Mouse (Mus musculus): ENCODE measurements at regions not wholly inside any gene's neighbourhood (a gene's known extent, or its start where the extent isn't known, plus 50 kb on each side); places are given as distances from the start of the nearest gene placed in this dataset.

DNA sequence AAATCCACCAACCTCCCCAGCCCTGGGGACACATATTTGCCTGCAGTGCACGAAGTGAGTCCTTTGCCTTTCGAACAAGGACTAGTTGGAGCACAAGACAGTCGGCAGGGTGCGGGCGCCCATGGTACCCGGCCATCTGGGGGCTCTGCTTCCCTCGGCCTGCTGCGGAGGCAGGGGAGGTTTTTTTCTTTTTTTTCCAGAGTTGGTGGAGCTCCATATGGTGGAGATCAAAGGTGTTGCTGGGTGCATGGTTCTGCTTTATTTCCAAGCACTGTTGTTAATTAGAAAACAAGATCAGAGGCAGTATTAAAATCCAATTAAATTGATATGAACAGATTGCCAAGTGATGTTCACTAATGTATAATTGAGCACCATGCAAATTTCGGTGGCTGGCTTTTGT lies 225.4 kb downstream of the Bcl11b start:
- H3K9ac ChIP-seq, result no peak overlapping the region
- peak; percentile 45; the same call in 1 of the 2 replicates for ATAC-seq
- no peak overlapping the region; the same call in 1 of the 2 replicates for H3K27ac ChIP-seq
- no peak overlapping the region for H3K4me2 ChIP-seq
- no peak overlapping the region for H3K4me3 ChIP-seq
- 0 out of 2 replicates have a peak, but pooled peaks cover 6% of the 10 kb centered on the region for H3K4me1 ChIP-seq
- H3K27me3 ChIP-seq, result no peaks in the 10 kb centered on the region
- 68% methylated on average over 9 of the region's 9 CpGs for WGBS
- no peaks in the 10 kb centered on the region; the same call in 1 of the 2 replicates for H3K9me3 ChIP-seq (replicated peaks)
- no peaks in the 10 kb centered on the region for H3K36me3 ChIP-seq (ENCODE audit: poor library complexity, severe bottlenecking)

DNA sequence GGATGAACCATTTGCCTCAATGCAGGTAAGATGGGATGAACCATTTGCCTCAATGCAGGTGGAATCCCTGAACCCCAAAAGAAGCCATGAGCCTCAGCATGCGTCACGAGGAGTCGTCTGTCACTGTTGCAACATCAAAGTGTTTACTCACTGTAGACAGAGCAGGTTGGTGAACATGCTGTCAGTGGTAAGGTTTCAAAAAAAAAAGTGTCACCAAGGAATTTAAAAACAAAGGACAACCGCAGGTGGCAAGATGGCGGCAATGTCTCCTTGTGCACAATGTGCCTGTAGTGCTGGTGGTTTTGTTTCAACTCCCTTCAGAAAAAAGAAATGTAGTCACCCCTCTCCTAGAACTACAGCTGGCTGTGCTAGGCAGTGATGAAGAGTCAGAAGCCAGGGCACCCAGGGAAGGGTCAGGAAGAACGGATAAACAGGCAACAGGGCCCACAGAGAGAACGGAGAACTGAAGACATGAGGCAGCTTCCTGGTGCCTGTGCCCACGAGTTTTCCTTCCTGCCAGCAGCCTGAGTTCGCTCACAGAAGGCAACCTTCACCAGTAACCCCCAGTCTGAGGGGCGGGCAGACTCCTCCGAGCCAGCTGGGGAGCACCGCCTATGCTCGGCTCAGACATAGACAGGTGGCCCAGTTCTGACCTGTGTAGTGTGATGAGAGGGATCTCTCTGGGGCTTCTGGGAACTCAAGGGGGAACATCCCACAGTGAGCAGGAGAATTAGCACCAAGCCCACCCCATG lies 223.9 kb downstream of the Bcl11b start:
- Histone ChIP-seq H3K27ac (no peak overlapping the region), H3K4me2 (no peak overlapping the region), H3K4me3 (no peak overlapping the region), H3K36me3 (ENCODE audit: poor library complexity, severe bottlenecking) (no peaks in the 10 kb centered on the region), H3K9me3 (replicated peaks) (no peaks in the 10 kb centered on the region; the same call in 1 of the 2 replicates), H3K9ac (no peak overlapping the region), H3K4me1 (0 out of 2 replicates have a peak, but pooled peaks cover 6% of the 10 kb centered on the region), H3K27me3 (no peaks in the 10 kb centered on the region)
- no peak for ATAC-seq
- WGBS, result 85% methylated on average over 13 of the region's 13 CpGs

DNA sequence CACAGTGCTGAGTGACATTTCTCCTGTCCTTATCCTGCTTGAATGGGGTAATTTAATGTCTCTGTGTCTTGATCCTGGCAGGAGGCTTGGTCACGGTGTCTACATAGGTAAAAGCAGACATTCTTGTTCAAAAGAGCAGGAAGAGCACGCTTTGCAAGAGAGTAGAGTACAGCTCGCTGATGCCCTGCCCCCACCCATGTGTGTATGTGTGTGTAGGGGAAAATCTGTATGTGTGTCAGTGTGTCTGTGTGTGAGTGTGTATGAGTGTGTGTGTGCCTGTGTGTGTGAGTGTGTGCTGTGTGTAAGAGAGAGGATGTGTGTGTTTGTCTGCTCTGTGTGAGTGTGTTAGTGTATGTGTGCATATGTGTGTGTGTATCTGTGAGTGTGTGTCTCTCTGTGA lies 221.3 kb downstream of the Bcl11b start:
- ATAC-seq, result no peak

DNA sequence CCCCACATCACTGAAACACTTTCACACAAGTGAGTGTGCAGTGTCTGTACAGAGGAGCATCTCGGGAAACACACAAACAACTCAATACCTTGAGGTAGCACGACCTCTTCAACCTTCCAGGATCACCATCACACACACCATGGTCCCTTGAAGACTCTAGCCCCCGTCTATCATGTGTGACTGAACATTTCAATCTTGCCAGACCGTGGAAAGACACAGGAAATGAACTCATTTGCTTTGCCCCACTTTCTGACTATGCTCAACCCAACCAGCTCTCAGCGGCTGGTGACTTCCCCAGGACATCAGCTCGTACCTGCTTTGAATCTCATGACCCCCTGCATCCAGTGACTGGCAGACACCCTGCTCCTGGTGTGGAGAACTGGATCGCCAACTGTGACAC lies 219.6 kb downstream of the Bcl11b start:
- H3K4me3 ChIP-seq, result no peak overlapping the region
- WGBS, result 82% methylated on average over 7 of the region's 7 CpGs
- no peak overlapping the region for H3K9ac ChIP-seq
- H3K27me3 ChIP-seq, result no peaks in the 10 kb centered on the region
- no peaks in the 10 kb centered on the region for H3K36me3 ChIP-seq (ENCODE audit: poor library complexity, severe bottlenecking)
- H3K4me1 ChIP-seq, result no peaks in the 10 kb centered on the region
- no peaks in the 10 kb centered on the region for H3K9me3 ChIP-seq (replicated peaks)
- no peak overlapping the region for H3K4me2 ChIP-seq
- no peak overlapping the region for H3K27ac ChIP-seq
- ATAC-seq, result no peak

More for the DNA sequence above, 221.3 kb downstream of the Bcl11b start:
- H3K9ac ChIP-seq, result no peak overlapping the region
- H3K9me3 ChIP-seq (replicated peaks), result no peaks in the 10 kb centered on the region
- H3K4me3 ChIP-seq, result no peak overlapping the region
- no peak overlapping the region for H3K27ac ChIP-seq
- no peak overlapping the region for H3K4me2 ChIP-seq
- H3K27me3 ChIP-seq, result no peaks in the 10 kb centered on the region
- H3K4me1 ChIP-seq, result 0 out of 2 replicates have a peak, but pooled peaks cover 6% of the 10 kb centered on the region
- H3K36me3 ChIP-seq (ENCODE audit: poor library complexity, severe bottlenecking), result no peaks in the 10 kb centered on the region
- 66% methylated on average over 3 of the region's 3 CpGs for WGBS

DNA sequence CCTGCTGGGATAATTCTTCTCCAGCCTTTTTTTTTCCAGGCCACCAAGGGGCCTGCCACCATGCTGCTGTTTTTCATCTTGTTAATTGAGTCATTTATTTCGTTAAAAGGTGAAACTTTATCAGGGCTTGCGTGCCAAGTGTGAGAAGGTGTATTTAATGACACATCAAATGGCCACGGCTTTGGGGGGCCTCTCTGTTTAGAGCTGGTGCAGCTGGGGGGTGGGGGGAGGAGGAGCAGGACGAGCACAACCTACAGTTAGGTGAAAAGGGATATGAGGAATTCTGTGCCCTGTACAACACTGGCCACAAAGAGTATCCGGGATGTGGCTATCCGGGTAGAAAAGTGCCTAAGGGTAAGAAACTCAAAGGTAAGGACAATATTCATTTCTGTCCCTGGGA lies 213.6 kb downstream of the Bcl11b start:
- no peak overlapping the region for H3K9ac ChIP-seq
- no peak overlapping the region for H3K4me2 ChIP-seq
- no peak for ATAC-seq
- H3K36me3 ChIP-seq (ENCODE audit: poor library complexity, severe bottlenecking), result no peaks in the 10 kb centered on the region
- peaks cover 6% of the 10 kb centered on the region; the same call in 1 of the 2 replicates for H3K27me3 ChIP-seq
- no peaks in the 10 kb centered on the region for H3K9me3 ChIP-seq (replicated peaks)
- WGBS, result 31% methylated on average over 6 of the region's 6 CpGs
- no peak overlapping the region for H3K27ac ChIP-seq
- no peak overlapping the region for H3K4me3 ChIP-seq
- 0 out of 2 replicates have a peak, but pooled peaks cover 5% of the 10 kb centered on the region for H3K4me1 ChIP-seq

DNA sequence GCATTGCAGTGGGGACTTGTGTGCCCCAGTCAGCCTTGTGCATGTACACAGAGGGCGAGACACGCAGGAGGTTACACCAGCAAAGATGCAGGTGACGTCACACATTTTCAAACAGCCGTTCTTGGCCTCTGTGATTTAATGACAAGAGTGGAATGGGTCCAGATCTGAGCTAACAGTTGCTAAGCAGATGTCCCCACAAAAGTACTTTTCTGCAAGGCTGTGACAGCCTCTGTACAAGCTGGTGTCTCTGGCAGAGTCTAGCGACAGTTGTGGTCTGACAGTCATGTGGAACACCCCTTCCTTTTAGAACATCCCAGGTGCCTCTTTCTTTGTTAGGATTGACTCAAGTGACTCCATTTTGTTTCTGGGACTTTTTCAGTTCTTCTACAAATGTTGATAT lies 203.1 kb downstream of the Bcl11b start:
- Histone ChIP-seq H3K9me3 (replicated peaks) (no peaks in the 10 kb centered on the region), H3K9ac (no peak overlapping the region), H3K36me3 (ENCODE audit: poor library complexity, severe bottlenecking) (no peaks in the 10 kb centered on the region), H3K4me1 (0 out of 2 replicates have a peak, but pooled peaks cover 7% of the 10 kb centered on the region), H3K27ac (no peak overlapping the region), H3K4me2 (no peak overlapping the region), H3K4me3 (no peak overlapping the region), H3K27me3 (no peaks in the 10 kb centered on the region)
- WGBS, result 83% methylated on average over 5 of the region's 5 CpGs
- no peak for ATAC-seq

DNA sequence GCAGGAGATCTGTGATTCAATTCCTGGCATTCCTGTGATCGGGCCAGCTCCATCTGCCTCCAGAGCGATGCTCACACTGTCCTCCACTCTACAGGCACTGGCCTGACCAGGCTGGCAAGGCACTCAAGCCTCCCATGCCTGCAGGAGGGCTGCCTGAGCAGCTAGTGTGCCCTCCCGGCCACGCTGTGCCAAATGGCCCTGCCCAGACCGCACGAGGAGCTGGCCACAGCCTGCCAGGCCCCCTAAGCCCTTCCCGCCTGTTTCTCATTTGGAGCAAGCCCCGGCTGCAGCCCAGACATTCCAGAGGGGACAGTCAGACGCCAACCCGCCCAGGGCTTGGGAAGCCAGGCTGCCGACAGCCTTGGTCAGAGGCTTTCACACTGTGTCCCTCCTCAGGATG lies 195.8 kb downstream of the Bcl11b start:
- 33% methylated on average over 11 of the region's 11 CpGs for WGBS
- H3K27me3 ChIP-seq, result 0 out of 2 replicates have a peak, but pooled peaks cover 6% of the 10 kb centered on the region
- no peak for ATAC-seq
- peak overlapping the region; percentile 40; the same call in 1 of the 2 replicates for H3K27ac ChIP-seq
- peaks cover 24% of the 10 kb centered on the region for H3K4me1 ChIP-seq
- H3K9me3 ChIP-seq (replicated peaks), result no peaks in the 10 kb centered on the region
- no peak overlapping the region for H3K4me2 ChIP-seq
- H3K4me3 ChIP-seq, result no peak overlapping the region
- no peaks in the 10 kb centered on the region for H3K36me3 ChIP-seq (ENCODE audit: poor library complexity, severe bottlenecking)
- H3K9ac ChIP-seq, result no peak overlapping the region

DNA sequence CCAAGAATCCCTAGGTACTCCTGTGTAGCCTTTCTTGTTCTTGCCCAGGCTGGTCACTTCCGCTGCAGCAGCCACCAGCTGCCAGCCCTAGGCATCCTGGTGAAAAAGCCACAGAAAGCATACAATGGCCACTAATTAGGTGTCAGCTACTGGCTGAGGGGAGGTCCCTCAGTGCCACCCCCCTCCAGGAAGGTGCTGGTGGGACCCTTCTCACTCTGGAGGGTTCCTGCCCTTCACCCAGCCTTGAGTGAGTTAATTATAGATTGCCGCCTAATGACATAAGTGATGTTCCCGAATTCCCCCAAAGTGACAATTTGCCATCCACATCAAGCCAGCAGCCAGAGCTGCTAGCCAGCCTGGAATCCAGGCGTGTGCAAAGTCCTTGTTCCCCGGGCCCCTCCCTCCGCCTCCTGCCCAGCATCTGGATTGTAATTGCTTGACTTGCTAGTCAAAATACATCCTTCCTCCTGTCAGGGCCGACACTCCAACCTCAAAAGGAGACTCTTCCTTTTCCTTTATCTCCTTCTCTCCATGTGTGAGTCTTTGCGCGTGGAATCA lies 195.2 kb downstream of the Bcl11b start:
- peak; percentile 57; the same call in 1 of the 2 replicates for ATAC-seq
- Histone ChIP-seq H3K27me3 (0 out of 2 replicates have a peak, but pooled peaks cover 6% of the 10 kb centered on the region), H3K36me3 (ENCODE audit: poor library complexity, severe bottlenecking) (no peaks in the 10 kb centered on the region), H3K4me3 (no peak overlapping the region), H3K27ac (no peak overlapping the region), H3K4me2 (no peak overlapping the region), H3K9me3 (replicated peaks) (no peaks in the 10 kb centered on the region), H3K4me1 (peaks cover 28% of the 10 kb centered on the region), H3K9ac (no peak overlapping the region)
- whole genome bisulfite sequencing, result 34% methylated on average over 9 of the region's 9 CpGs

DNA sequence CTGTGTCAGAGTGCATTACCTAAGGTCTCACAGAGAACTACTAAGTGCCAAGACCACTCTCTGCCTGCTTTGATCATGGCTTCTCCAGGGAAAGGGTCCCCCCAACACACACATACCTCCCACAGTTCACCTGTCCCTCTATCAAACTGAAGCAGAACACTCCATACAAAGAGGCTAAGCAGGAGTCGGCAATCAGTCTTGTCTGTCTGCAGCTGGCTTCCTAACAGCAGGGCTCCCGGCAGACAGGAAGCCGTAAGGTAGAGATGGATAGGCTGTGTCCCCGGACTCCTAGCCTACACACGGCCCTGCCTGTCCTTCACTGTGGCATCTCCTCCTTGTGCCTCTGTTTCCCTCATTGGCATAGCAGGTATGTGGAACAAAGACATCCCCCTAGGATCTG lies 192.2 kb downstream of the Bcl11b start:
- no peak for ATAC-seq
- H3K4me3 ChIP-seq, result no peak overlapping the region
- peaks cover 28% of the 10 kb centered on the region for H3K4me1 ChIP-seq
- H3K36me3 ChIP-seq (ENCODE audit: poor library complexity, severe bottlenecking), result no peaks in the 10 kb centered on the region
- 0 out of 2 replicates have a peak, but pooled peaks cover 6% of the 10 kb centered on the region for H3K27me3 ChIP-seq
- H3K4me2 ChIP-seq, result no peak overlapping the region
- no peak overlapping the region for H3K9ac ChIP-seq
- no peak overlapping the region for H3K27ac ChIP-seq
- 75% methylated on average over 5 of the region's 5 CpGs for WGBS
- no peaks in the 10 kb centered on the region for H3K9me3 ChIP-seq (replicated peaks)

DNA sequence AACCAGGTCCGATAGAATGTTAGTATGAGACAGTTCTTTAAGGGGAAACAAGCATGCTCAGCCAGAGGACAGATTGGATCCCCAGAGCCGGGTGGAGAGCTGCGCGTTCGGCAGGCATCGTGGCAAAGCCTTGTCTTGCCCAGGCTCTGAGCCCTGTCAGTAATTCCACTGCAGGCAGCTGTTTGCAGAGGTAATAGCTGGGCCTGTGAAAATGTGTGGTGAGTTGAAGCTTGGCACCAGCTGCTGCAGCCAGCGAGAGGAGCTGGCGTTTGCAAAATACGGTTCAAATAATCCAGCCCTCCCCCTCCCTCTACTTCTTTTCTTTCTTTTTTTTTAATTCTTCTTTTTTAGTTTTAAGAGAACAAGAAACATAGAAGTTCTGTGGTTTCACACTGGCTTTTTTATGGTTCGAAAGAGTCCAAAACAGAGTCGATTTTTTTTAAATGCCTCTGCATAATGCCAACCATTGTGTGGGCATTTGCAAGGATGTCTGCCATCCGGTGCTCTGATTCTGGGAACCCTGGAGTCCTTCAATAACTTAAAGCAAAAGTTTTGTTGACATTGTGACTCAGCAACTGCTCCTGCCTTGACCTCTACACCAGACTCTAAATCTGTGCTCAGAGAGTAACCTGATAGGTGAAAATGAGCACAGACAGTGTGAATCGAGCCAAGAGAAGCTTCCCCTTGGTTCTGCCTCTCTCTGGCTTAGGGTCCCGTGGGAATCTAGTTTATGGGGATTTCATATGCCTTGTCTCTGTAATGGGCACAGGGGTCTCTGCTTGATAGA lies 190.7 kb downstream of the Bcl11b start:
- no peaks in the 10 kb centered on the region for H3K36me3 ChIP-seq (ENCODE audit: poor library complexity, severe bottlenecking)
- no peaks in the 10 kb centered on the region for H3K9me3 ChIP-seq (replicated peaks)
- 0 out of 2 replicates have a peak, but pooled peaks cover 2% of the 10 kb centered on the region for H3K27me3 ChIP-seq
- no peak for ATAC-seq
- H3K4me3 ChIP-seq, result no peak overlapping the region
- WGBS, result 59% methylated on average over 14 of the region's 14 CpGs
- no peak overlapping the region for H3K27ac ChIP-seq
- no peak overlapping the region for H3K9ac ChIP-seq
- no peak overlapping the region for H3K4me2 ChIP-seq
- H3K4me1 ChIP-seq, result peaks cover 23% of the 10 kb centered on the region

DNA sequence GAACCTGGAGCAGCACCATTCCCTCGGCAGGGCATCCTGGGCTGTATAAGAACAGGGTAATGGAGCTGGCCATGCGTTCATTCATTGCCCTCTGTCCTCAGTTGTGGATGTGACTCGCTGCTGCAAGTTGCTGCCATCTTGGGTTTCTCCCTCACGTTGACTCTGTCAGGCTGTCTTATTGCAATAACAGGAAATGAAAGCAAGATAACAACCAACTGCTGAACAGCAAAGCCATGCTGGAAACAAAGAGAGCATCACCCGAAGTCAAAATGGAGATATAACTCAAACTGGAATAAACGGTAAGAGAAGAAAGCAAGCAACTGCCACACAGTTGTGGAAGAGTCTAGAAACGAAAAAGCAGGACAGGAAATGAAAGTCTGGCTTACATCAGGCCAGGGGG lies 188.5 kb downstream of the Bcl11b start:
- H3K4me2 ChIP-seq, result no peak overlapping the region
- no peaks in the 10 kb centered on the region for H3K9me3 ChIP-seq (replicated peaks)
- no peak for ATAC-seq
- no peak overlapping the region for H3K4me3 ChIP-seq
- WGBS, result 88% methylated on average over 7 of the region's 7 CpGs
- peaks cover 9% of the 10 kb centered on the region; the same call in 1 of the 2 replicates for H3K4me1 ChIP-seq
- H3K27me3 ChIP-seq, result no peaks in the 10 kb centered on the region
- H3K27ac ChIP-seq, result no peak overlapping the region
- H3K36me3 ChIP-seq (ENCODE audit: poor library complexity, severe bottlenecking), result no peaks in the 10 kb centered on the region
- no peak overlapping the region for H3K9ac ChIP-seq
